Mouse (Mus musculus) olfactory bulb, adult 2 months (tissue): Measurements from ENCODE around the gene Myzap.

Experiments used
- CTCF ChIP-seq: fragments of 200-500 bp; IDR thresholded peaks from 2 replicates; pipeline ENCODE4 v1.5.1; 2012; ENCODE audit warnings: low read depth, mild to moderate bottlenecking, low read length, moderate library complexity; ENCODE audit not compliant: insufficient read depth
- POLR2A ChIP-seq: fragments of 200-500 bp; IDR thresholded peaks from 2 replicates; pipeline ENCODE4 v1.6.1; 2012; ENCODE audit warnings: mild to moderate bottlenecking, low read depth, low read length, moderate library complexity; ENCODE audit not compliant: insufficient read depth

- TF ChIP-seq CTCF (no peak), POLR2A (no peak)
These were observed 9.4 kb downstream of the Myzap start for GRCm38 (mm10) chr9:71582771-71583170.
